Comparison of ENCODE assay signal across 19 mouse cellular contexts in the genomic region with DNA sequence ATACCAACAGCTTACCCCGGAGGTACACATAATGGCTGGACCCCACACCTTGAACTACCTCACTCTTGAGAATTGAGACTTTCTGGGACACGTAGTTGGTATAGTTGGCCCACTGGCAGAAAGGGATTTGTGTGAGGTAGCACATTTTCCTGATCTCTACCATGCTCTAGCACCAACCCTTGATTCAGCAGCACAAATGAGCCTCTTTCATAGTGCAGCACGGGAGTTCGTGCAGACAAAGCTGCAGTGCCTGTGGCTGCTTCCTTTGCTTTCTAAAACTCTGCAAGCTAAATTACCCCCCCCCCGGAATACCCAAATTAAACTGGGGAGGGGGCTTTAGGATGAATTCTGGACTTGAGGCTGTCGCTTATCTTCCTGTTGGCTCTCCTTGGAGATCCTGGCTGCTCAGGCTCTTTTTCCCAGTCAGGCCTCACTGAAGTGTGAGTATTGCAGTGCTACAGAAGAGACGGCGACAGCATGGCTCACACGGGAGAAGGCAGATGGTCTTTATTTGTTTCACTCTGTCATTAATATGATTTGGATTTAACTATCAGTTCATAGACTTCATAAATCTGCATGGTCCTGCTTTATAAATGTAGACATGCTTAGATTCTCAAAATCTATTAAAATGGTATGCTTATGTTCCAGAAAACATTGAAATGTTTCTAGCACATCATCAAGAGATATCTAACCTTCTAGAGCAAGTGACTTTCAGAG.
"Had no signal": no experiment of that assay in that cellular context is flagged by ENCODE, and none has a peak within 500 bp of the region (broad histone marks: within the 10 kb centered on the region; RNA-seq: fewer than 3 reads in every experiment).

No protein-coding gene starts in this region.

- H3K36me3 ChIP-seq: liver, embryonic 13.5 days; neural tube, embryonic 12.5 days; neural tube, embryonic 15.5 days had no signal

- ATAC-seq: intestine, embryonic 16.5 days had no signal

- H3K27ac ChIP-seq: left cerebral cortex, adult 2 months; liver, embryonic 13.5 days; macrophage; neural tube, embryonic 12.5 days; neural tube, embryonic 15.5 days; stomach, postnatal 0 days had no signal

- H3K4me2 ChIP-seq: liver, embryonic 13.5 days; neural tube, embryonic 12.5 days; neural tube, embryonic 15.5 days had no signal

- H3K4me1 ChIP-seq: liver, embryonic 13.5 days; neural tube, embryonic 12.5 days; neural tube, embryonic 15.5 days had no signal

- H3K27me3 ChIP-seq: liver, embryonic 13.5 days; neural tube, embryonic 12.5 days; neural tube, embryonic 15.5 days had no signal

- DNase-seq: kidney, adult 18-20 months; kidney, adult 9 months; kidney, postnatal 14 days; kidney, postnatal 4 days; layer of hippocampus, postnatal 36 days; liver, embryonic 13.5 days; midbrain, embryonic 14.5 days; right cerebral cortex, adult 18-20 months; right cerebral cortex, postnatal 14 days; right cerebral cortex, postnatal 4 days; thymus, adult 2 months; thymus, postnatal 14 days; thymus, postnatal 4 days had no signal

- H3K4me3 ChIP-seq: left cerebral cortex, adult 2 months; liver, embryonic 13.5 days; neural tube, embryonic 12.5 days; neural tube, embryonic 15.5 days had no signal

- H3K9ac ChIP-seq: liver, embryonic 13.5 days; neural tube, embryonic 12.5 days; neural tube, embryonic 15.5 days had no signal
